In the genomic region with DNA sequence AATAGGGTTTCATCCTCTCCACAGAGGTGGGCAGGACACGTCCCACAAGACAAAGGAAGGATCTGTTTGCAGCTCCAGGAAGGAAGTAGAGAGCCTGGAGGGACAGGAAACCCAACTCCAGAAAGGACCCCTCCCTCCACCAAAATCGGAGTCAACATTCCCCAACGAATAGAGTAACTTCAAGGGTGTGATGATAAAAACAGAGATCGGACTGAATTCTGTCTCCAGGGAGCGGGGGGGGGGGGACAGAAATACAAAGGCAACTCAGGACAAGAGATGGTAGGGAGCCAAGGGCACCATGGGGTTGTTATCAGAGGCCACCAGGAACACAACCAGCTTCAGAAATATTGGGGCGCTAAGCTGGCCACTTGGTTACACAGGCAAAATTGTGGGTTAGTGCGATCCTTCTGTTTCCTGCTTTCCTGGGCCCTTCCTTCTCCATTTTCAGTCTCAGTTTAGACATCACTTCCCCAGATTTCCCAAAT, we compare ENCODE assay signal across 9 mouse cellular contexts.
A peak's percentile ranks its signal among the peaks of the same experiment; 100 is the strongest.
DNase-seq lines count a peak whose midpoint lies in the region; ATAC-seq and TF ChIP-seq lines count a peak whose summit lies in the region.
"Had no signal": no experiment of that assay in that cellular context is flagged by ENCODE, and none has a peak within 500 bp of the region (broad histone marks: within the 10 kb centered on the region; RNA-seq: fewer than 3 reads in every experiment).

No protein-coding gene starts in this region.

- no peak for TF ChIP-seq EP300 in liver, postnatal 0 days (IDR thresholded peaks at IDR 0.05; ENCODE audit: low read depth)

- intact Hi-C loops in left cerebral cortex, postnatal 14 days (cut with DNase I): no loop called here

- no peak overlapping the region for H3K4me2 ChIP-seq in liver, postnatal 0 days (ENCODE audit: low read depth, low read length)
- no peak overlapping the region for H3K4me2 ChIP-seq in liver, embryonic 12.5 days
- H3K4me2 ChIP-seq in heart, embryonic 15.5 days: no peak overlapping the region

- TF ChIP-seq POLR2A in small intestine, adult 2 months (IDR thresholded peaks at IDR 0.05; ENCODE audit: low read depth, low read length): no peak

- H3K27ac ChIP-seq in liver, postnatal 0 days (ENCODE audit: low read depth): peak overlapping the region; percentile 48; the same call in 1 of the 2 replicates
- no peak overlapping the region for H3K27ac ChIP-seq in liver, embryonic 12.5 days
- peak overlapping the region; percentile 75 for H3K27ac ChIP-seq in heart, embryonic 15.5 days
- peak overlapping the region; percentile 15 for H3K27ac ChIP-seq in small intestine, adult 2 months (ENCODE audit: insufficient read depth, low read depth, low read length)

- H3K36me3 ChIP-seq in liver, postnatal 0 days (replicated peaks; ENCODE audit: insufficient read depth, low read length): no peaks in the 10 kb centered on the region
- no peaks in the 10 kb centered on the region for H3K36me3 ChIP-seq in liver, embryonic 12.5 days
- H3K36me3 ChIP-seq in heart, embryonic 15.5 days: no peaks in the 10 kb centered on the region
- no peaks in the 10 kb centered on the region for H3K36me3 ChIP-seq in small intestine, adult 2 months (ENCODE audit: control insufficient read depth, insufficient read depth, low read length)

- H3K27me3 ChIP-seq in liver, postnatal 0 days (ENCODE audit: insufficient read depth, low read length): no peaks in the 10 kb centered on the region
- H3K27me3 ChIP-seq in liver, embryonic 12.5 days (replicated peaks): no peaks in the 10 kb centered on the region
- H3K27me3 ChIP-seq in heart, embryonic 15.5 days: no peaks in the 10 kb centered on the region
- H3K27me3 ChIP-seq in small intestine, adult 2 months (ENCODE audit: control insufficient read depth, insufficient read depth, low read length): no peaks in the 10 kb centered on the region

- no peak for DNase-seq in liver, postnatal 0 days
- DNase-seq in kidney, postnatal 25 days: peak; percentile 28 to 72
- DNase-seq in left cerebral cortex, postnatal 14 days (ENCODE audit: low spot score in 2 of 2): no peak
- DNase-seq in layer of hippocampus, adult 18-20 months (ENCODE audit: low spot score in 2 of 2): no peak
- DNase-seq: cerebellum, postnatal 14 days; thymus, adult 2 months had no signal

- no peak overlapping the region for H3K4me3 ChIP-seq in liver, postnatal 0 days (ENCODE audit: low read depth, low read length)
- H3K4me3 ChIP-seq in liver, embryonic 12.5 days: no peak overlapping the region
- H3K4me3 ChIP-seq in heart, embryonic 15.5 days: no peak overlapping the region
- no peak overlapping the region for H3K4me3 ChIP-seq in small intestine, adult 2 months (ENCODE audit: low read depth, low read length)

- H3K9ac ChIP-seq in liver, postnatal 0 days (replicated peaks): no peak overlapping the region
- H3K9ac ChIP-seq in liver, embryonic 12.5 days: no peak overlapping the region
- H3K9ac ChIP-seq in heart, embryonic 15.5 days: no peak overlapping the region

- WGBS in liver, postnatal 0 days (ENCODE audit: insufficient replicate concordance): 51% methylated on average over 7 of the region's 7 CpGs
- 43% methylated on average over 7 of the region's 7 CpGs for WGBS in liver, embryonic 12.5 days (ENCODE audit: insufficient replicate concordance)
- 56% methylated on average over 7 of the region's 7 CpGs for WGBS in heart, embryonic 15.5 days
- 84% methylated on average over 7 of the region's 7 CpGs for WGBS in small intestine, adult 2 months

- TF ChIP-seq CTCF in liver, postnatal 0 days (IDR thresholded peaks at IDR 0.05; ENCODE audit: low read depth): no peak
- TF ChIP-seq CTCF in small intestine, adult 2 months (IDR thresholded peaks at IDR 0.05; ENCODE audit: extremely low read depth, insufficient read length, insufficient replicate concordance, low read depth, low read length): no peak

- H3K4me1 ChIP-seq in liver, postnatal 0 days (ENCODE audit: insufficient read depth): peaks cover 9% of the 10 kb centered on the region; the same call in 1 of the 2 replicates
- peaks cover 12% of the 10 kb centered on the region; the same call in 1 of the 2 replicates for H3K4me1 ChIP-seq in liver, embryonic 12.5 days
- no peaks in the 10 kb centered on the region; the same call in 1 of the 2 replicates for H3K4me1 ChIP-seq in heart, embryonic 15.5 days (replicated peaks)
- peaks cover 11% of the 10 kb centered on the region for H3K4me1 ChIP-seq in small intestine, adult 2 months (ENCODE audit: control insufficient read depth, insufficient read depth, insufficient read length, low read length)

- H3K9me3 ChIP-seq in liver, postnatal 0 days (ENCODE audit: low read length): no peaks in the 10 kb centered on the region
- no peaks in the 10 kb centered on the region for H3K9me3 ChIP-seq in liver, embryonic 12.5 days (replicated peaks)
- H3K9me3 ChIP-seq in heart, embryonic 15.5 days (replicated peaks): no peaks in the 10 kb centered on the region

- 0 out of 2 replicates have a peak, but pooled peaks have one; percentile 10 for ATAC-seq in liver, postnatal 0 days
- no peak for ATAC-seq in liver, embryonic 12.5 days
- no peak for ATAC-seq in heart, embryonic 15.5 days (replicated peaks; ENCODE audit: insufficient number of reproducible peaks, insufficient read depth, low FRiP score, low read depth)

Comparison
In these comparisons a context has a peak if more than half of its experiments do, and no peak if none do; other contexts are left out.
1. DNase-seq: peak in kidney, postnatal 25 days (2 of 2); none in liver, postnatal 0 days (single experiment), left cerebral cortex, postnatal 14 days (0 of 2) and layer of hippocampus, adult 18-20 months (0 of 2).